Mouse (Mus musculus): ENCODE measurements at regions not wholly inside any gene's neighbourhood (a gene's known extent, or its start where the extent isn't known, plus 50 kb on each side); places are given as distances from the start of the nearest gene placed in this dataset.

GRCm38 (mm10) chr12:39729255-39729654 lies 308.6 kb downstream of the Arl4a start:
- DNase-seq (ENCODE audit: low spot score): no peak

- no peak for DNase-seq (ENCODE audit: low spot score)
Measured at GRCm38 (mm10) chr12:39724172-39724571, 313.7 kb downstream of the Arl4a start.

- no peak for DNase-seq (ENCODE audit: low spot score)
Measured at GRCm38 (mm10) chr12:39715120-39715519, 322.7 kb downstream of the Arl4a start.

GRCm38 (mm10) chr12:39714169-39714794 lies 323.5 kb downstream of the Arl4a start:
- DNase-seq (ENCODE audit: low spot score): no peak

GRCm38 (mm10) chr12:39711807-39712206 lies 326.0 kb downstream of the Arl4a start:
- DNase-seq (ENCODE audit: low spot score): no peak

GRCm38 (mm10) chr12:39709850-39710249 lies 328.0 kb downstream of the Arl4a start:
- no peak for DNase-seq (ENCODE audit: low spot score)

GRCm38 (mm10) chr12:39697182-39697581 lies 340.6 kb downstream of the Arl4a start:
- no peak for DNase-seq (ENCODE audit: low spot score)

GRCm38 (mm10) chr12:39695322-39695721 lies 342.5 kb downstream of the Arl4a start:
- no peak for DNase-seq (ENCODE audit: low spot score)

GRCm38 (mm10) chr12:39692043-39692442 lies 345.8 kb downstream of the Arl4a start:
- DNase-seq (ENCODE audit: low spot score): no peak

GRCm38 (mm10) chr12:39685399-39685798 lies 352.4 kb downstream of the Arl4a start:
- no peak for DNase-seq (ENCODE audit: low spot score)

GRCm38 (mm10) chr12:39682121-39682520 lies 355.7 kb downstream of the Arl4a start:
- no peak for DNase-seq (ENCODE audit: low spot score)

GRCm38 (mm10) chr12:39675608-39676007 lies 362.2 kb downstream of the Arl4a start:
- DNase-seq (ENCODE audit: low spot score): no peak

GRCm38 (mm10) chr12:39667701-39668100 lies 370.1 kb downstream of the Arl4a start:
- no peak for DNase-seq (ENCODE audit: low spot score)

GRCm38 (mm10) chr12:39665448-39665847 lies 372.4 kb downstream of the Arl4a start:
- DNase-seq (ENCODE audit: low spot score): peak; percentile 15

- no peak for DNase-seq (ENCODE audit: low spot score)
Measured at GRCm38 (mm10) chr12:39660420-39660819, 377.4 kb downstream of the Arl4a start.

GRCm38 (mm10) chr12:39656606-39657005 lies 381.2 kb downstream of the Arl4a start:
- DNase-seq (ENCODE audit: low spot score): no peak

- no peak for DNase-seq (ENCODE audit: low spot score)
Measured at GRCm38 (mm10) chr12:39648952-39649351, 388.9 kb downstream of the Arl4a start.

- DNase-seq (ENCODE audit: low spot score): no peak
Measured at GRCm38 (mm10) chr12:39646556-39646955, 391.3 kb downstream of the Arl4a start.

GRCm38 (mm10) chr12:39645581-39645980 lies 392.2 kb downstream of the Arl4a start:
- DNase-seq (ENCODE audit: low spot score): no peak

- no peak for DNase-seq (ENCODE audit: low spot score)
Measured at GRCm38 (mm10) chr12:39639246-39639645, 398.6 kb downstream of the Arl4a start.

- DNase-seq (ENCODE audit: low spot score): no peak
Measured at GRCm38 (mm10) chr12:39634337-39634736, 403.5 kb downstream of the Arl4a start.

GRCm38 (mm10) chr12:39621266-39621665 lies 416.6 kb downstream of the Arl4a start:
- DNase-seq (ENCODE audit: low spot score): no peak

GRCm38 (mm10) chr12:39605289-39605688 lies 432.5 kb downstream of the Arl4a start:
- DNase-seq (ENCODE audit: low spot score): no peak

GRCm38 (mm10) chr12:39604723-39605122 lies 433.1 kb downstream of the Arl4a start:
- DNase-seq (ENCODE audit: low spot score): no peak

Measured in testis, postnatal 14 days (tissue).